Mouse (Mus musculus) small intestine, adult 2 months (tissue): ENCODE measurements at regions not wholly inside any gene's neighbourhood (a gene's known extent, or its start where the extent isn't known, plus 50 kb on each side); places are given as distances from the start of the nearest gene placed in this dataset.

Source experiments
- H3K27ac ChIP-seq: fragments of 200-500 bp; 2 replicates; pipeline ENCODE4 v1.5.1; 2012; ENCODE audit warnings: low read depth, low read length, control low read depth, inconsistent platforms; ENCODE audit not compliant: insufficient read depth
- H3K27me3 ChIP-seq: fragments of 200-500 bp; 2 replicates; pipeline ENCODE4 v1.6.1; 2012; ENCODE audit warnings: mild to moderate bottlenecking, moderate library complexity, low read length, inconsistent platforms; ENCODE audit not compliant: control insufficient read depth, insufficient read depth
- H3K36me3 ChIP-seq: fragments of 200-500 bp; 2 replicates; pipeline ENCODE4 v1.6.1; 2012; ENCODE audit warnings: mild to moderate bottlenecking, low read length, control low read depth, inconsistent platforms; ENCODE audit not compliant: control insufficient read depth, insufficient read depth
- H3K4me1 ChIP-seq: fragments of 200-500 bp; 2 replicates; pipeline ENCODE4 v1.6.1; 2012; ENCODE audit warnings: low read length, inconsistent platforms, mixed read lengths; ENCODE audit not compliant: control insufficient read depth, insufficient read depth, insufficient read length
- H3K4me3 ChIP-seq: fragments of 200-500 bp; 2 replicates; pipeline ENCODE4 v1.5.1; 2012; ENCODE audit warnings: low read depth, mild to moderate bottlenecking, control low read depth, inconsistent platforms, low read length, moderate library complexity
- CTCF ChIP-seq: fragments of 200-500 bp; IDR thresholded peaks from 2 replicates; pipeline ENCODE4 v1.5.1; 2012; ENCODE audit warnings: low read depth, mild to moderate bottlenecking, control low read depth, inconsistent platforms, low read length, moderate library complexity, mixed read lengths; ENCODE audit not compliant: insufficient replicate concordance, insufficient read length; ENCODE audit errors: extremely low read depth
- POLR2A ChIP-seq: fragments of 200-500 bp; IDR thresholded peaks from 2 replicates; pipeline ENCODE4 v1.6.1; 2012; ENCODE audit warnings: low read depth, mild to moderate bottlenecking, control low read depth, inconsistent platforms, low read length, moderate library complexity
- WGBS: fragments of 180-500 bp; shearing (Covaris S2); methylation state at CpG from one replicate; pipeline ENCODE4 v1.1.7; 2018; 5-methylcytosine and 5-hydroxymethylcytosine counted together

- H3K36me3 ChIP-seq, result no peaks in the 10 kb centered on the region
- no peaks in the 10 kb centered on the region for H3K27me3 ChIP-seq
- H3K4me1 ChIP-seq, result peaks cover 3% of the 10 kb centered on the region; the same call in 1 of the 2 replicates
- WGBS, result 93% methylated on average over 5 of the region's 5 CpGs
- no peak overlapping the region for H3K4me3 ChIP-seq
- TF ChIP-seq POLR2A, result no peak
- TF ChIP-seq CTCF, result no peak
- H3K27ac ChIP-seq, result no peak overlapping the region
Measured at GRCm38 (mm10) chr3:52516691-52517090, 248.6 kb downstream of the Foxo1 start.

GRCm38 (mm10) chr3:52512761-52513160 lies 244.6 kb downstream of the Foxo1 start:
- no peaks in the 10 kb centered on the region for H3K36me3 ChIP-seq
- 92% methylated on average over 8 of the region's 8 CpGs for WGBS
- no peaks in the 10 kb centered on the region for H3K27me3 ChIP-seq
- no peak overlapping the region for H3K4me3 ChIP-seq
- TF ChIP-seq POLR2A (no peak), CTCF (no peak)
- H3K4me1 ChIP-seq, result peaks cover 7% of the 10 kb centered on the region; the same call in 1 of the 2 replicates
- H3K27ac ChIP-seq, result no peak overlapping the region

- WGBS, result 46% methylated on average over 9 of the region's 9 CpGs
- Histone ChIP-seq H3K4me1 (peaks cover 5% of the 10 kb centered on the region; the same call in 1 of the 2 replicates), H3K4me3 (no peak overlapping the region), H3K36me3 (no peaks in the 10 kb centered on the region), H3K27ac (peak overlapping the region; percentile 99), H3K27me3 (no peaks in the 10 kb centered on the region)
- TF ChIP-seq POLR2A (no peak), CTCF (no peak)
Measured at GRCm38 (mm10) chr3:52511549-52511948, 243.4 kb downstream of the Foxo1 start.

- Histone ChIP-seq H3K4me3 (no peak overlapping the region), H3K27me3 (no peaks in the 10 kb centered on the region), H3K36me3 (no peaks in the 10 kb centered on the region), H3K27ac (peak overlapping the region; percentile 99), H3K4me1 (peaks cover 5% of the 10 kb centered on the region; the same call in 1 of the 2 replicates)
- 18% methylated on average over 6 of the region's 6 CpGs for WGBS
- TF ChIP-seq POLR2A, result no peak
- TF ChIP-seq CTCF, result no peak
Measured at GRCm38 (mm10) chr3:52510831-52511230, 242.7 kb downstream of the Foxo1 start.

GRCm38 (mm10) chr3:52510088-52510765 lies 242.1 kb downstream of the Foxo1 start:
- H3K36me3 ChIP-seq, result no peaks in the 10 kb centered on the region
- TF ChIP-seq CTCF (no peak), POLR2A (no peak)
- H3K4me3 ChIP-seq, result no peak overlapping the region
- peaks cover 5% of the 10 kb centered on the region; the same call in 1 of the 2 replicates for H3K4me1 ChIP-seq
- peak overlapping the region; percentile 99 for H3K27ac ChIP-seq
- 37% methylated on average over 12 of the region's 12 CpGs for WGBS
- no peaks in the 10 kb centered on the region for H3K27me3 ChIP-seq

GRCm38 (mm10) chr3:52503925-52504324 lies 235.8 kb downstream of the Foxo1 start:
- whole genome bisulfite sequencing, result 94% methylated on average over 9 of the region's 9 CpGs
- TF ChIP-seq POLR2A, result no peak
- TF ChIP-seq CTCF, result no peak
- Histone ChIP-seq H3K4me1 (peaks cover 13% of the 10 kb centered on the region; the same call in 1 of the 2 replicates), H3K36me3 (no peaks in the 10 kb centered on the region), H3K27ac (no peak overlapping the region), H3K27me3 (no peaks in the 10 kb centered on the region), H3K4me3 (no peak overlapping the region)

- no peak for TF ChIP-seq POLR2A
- TF ChIP-seq CTCF, result no peak
- Histone ChIP-seq H3K4me3 (no peak overlapping the region), H3K27me3 (no peaks in the 10 kb centered on the region), H3K4me1 (peaks cover 13% of the 10 kb centered on the region; the same call in 1 of the 2 replicates), H3K36me3 (no peaks in the 10 kb centered on the region), H3K27ac (peak overlapping the region; percentile 64)
- WGBS, result 13% methylated on average over 7 of the region's 7 CpGs
Measured at GRCm38 (mm10) chr3:52502223-52502622, 234.1 kb downstream of the Foxo1 start.
